Mouse (Mus musculus): Measurements from ENCODE around the gene Gkn1.

GRCm38 (mm10) chr6:87301991-87302390 is 48.8 kb downstream of the Gkn1 start:
- TF ChIP-seq POLR2A (IDR thresholded peaks at IDR 0.05; ENCODE audit: insufficient read depth, low read length) = no peak
- no peak for TF ChIP-seq CTCF (IDR thresholded peaks at IDR 0.05; ENCODE audit: low read depth, low read length)

Data from ES-Bruce4 (cell line).